Mouse (Mus musculus) megakaryocyte, embryonic 14.5 days (primary cell): ENCODE measurements around the gene Tmod2. TPM values are rescaled to one million over a fixed set of nuclear protein-coding genes. Genes with fewer than 3 reads are reported as not detected.
"Not testable (repeated sequence)": the region's sequence is repeated elsewhere in the genome, so short reads cannot be mapped to it uniquely, and the experiment has no call there.

ENCODE experiments used
- H3K27me3 ChIP-seq: replicated peaks from 2 replicates; pipeline ENCODE3; 2012; ENCODE audit warnings: inconsistent platforms
- H3K36me3 ChIP-seq: replicated peaks from 2 replicates; pipeline ENCODE3; 2012; ENCODE audit warnings: low read length, inconsistent platforms, mixed read lengths
- H3K4me1 ChIP-seq: 2 replicates; pipeline ENCODE4 v1.6.1; 2012; ENCODE audit warnings: inconsistent platforms
- H3K4me3 ChIP-seq: replicated peaks from 2 replicates; pipeline ENCODE3; 2012; ENCODE audit warnings: moderate library complexity, mild to moderate bottlenecking, inconsistent platforms
- H3K9me3 ChIP-seq: 2 replicates; pipeline ENCODE4 v1.6.1; 2012; ENCODE audit warnings: inconsistent platforms
- FLI1 ChIP-seq: IDR thresholded peaks from 2 replicates; pipeline ENCODE4 v1.6.1; 2012; ENCODE audit warnings: low read length, inconsistent platforms, mixed read lengths
- GATA1 ChIP-seq: IDR thresholded peaks from 3 replicates; pipeline ENCODE4 v1.6.1; 2012; ENCODE audit warnings: mixed read lengths, low read length, inconsistent platforms, borderline replicate concordance
- polyA plus RNA-seq: library from polyadenylated mRNA; stranded (reverse); fragments of >175 nt; gene quantifications from 2 replicates; pipeline ENCODE4 v1.2.3, GENCODE M21; 2012; ENCODE audit warnings: low replicate concordance; ENCODE audit not compliant: insufficient read depth

The Tmod2 gene
- polyA plus RNA-seq, 1 experiment: not detected

DNA sequence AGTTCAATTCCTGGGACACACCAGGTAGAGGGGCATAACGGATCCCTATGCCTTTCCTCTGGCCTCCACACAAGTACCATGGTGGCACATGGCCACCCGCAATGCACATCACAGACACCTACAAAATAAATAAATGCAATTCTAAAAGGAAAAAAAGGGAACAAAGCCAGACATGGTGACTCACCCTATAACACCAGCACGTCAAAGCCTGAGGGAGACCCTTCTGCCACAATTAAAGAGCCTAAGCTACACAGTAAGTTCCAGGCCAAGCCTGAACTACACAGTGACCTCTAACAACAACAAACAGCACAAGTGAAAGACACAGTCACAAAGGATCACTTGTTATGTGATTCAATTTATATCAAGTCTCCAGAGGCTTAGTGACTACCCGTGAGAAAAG lies 57.4 kb downstream of the Tmod2 start:
- peaks cover 31% of the 10 kb centered on the region for H3K36me3 ChIP-seq
- TF ChIP-seq FLI1: no peak
- TF ChIP-seq GATA1: no peak
- H3K4me1 ChIP-seq: peaks cover 82% of the 10 kb centered on the region
- H3K4me3 ChIP-seq: no peak overlapping the region
- no peaks in the 10 kb centered on the region for H3K27me3 ChIP-seq
- no peaks in the 10 kb centered on the region for H3K9me3 ChIP-seq

DNA sequence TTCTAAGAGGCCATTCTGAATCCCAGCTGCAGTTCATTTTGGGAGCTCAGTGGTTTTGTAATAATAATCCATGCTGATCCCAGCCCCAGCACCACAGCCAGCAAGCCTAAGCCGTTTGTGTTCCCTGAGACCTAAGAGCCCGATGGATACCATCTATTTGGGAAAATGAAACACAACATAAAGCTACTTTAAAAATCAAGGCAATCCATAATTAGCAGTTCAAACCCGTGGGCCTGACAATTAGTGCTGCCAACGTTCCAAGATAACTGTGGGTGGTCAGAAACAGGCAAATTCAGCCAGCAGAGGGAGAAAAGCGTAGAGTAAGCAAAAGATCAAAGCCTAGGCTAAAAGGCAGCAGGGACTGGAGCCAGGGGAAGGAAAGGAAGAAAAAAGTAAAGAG lies 59.8 kb downstream of the Tmod2 start:
- TF ChIP-seq FLI1: no peak
- no peak for TF ChIP-seq GATA1
- peaks cover 23% of the 10 kb centered on the region for H3K36me3 ChIP-seq
- peak overlapping the region; percentile 26 for H3K4me3 ChIP-seq
- H3K9me3 ChIP-seq: no peaks in the 10 kb centered on the region
- no peaks in the 10 kb centered on the region for H3K27me3 ChIP-seq
- peaks cover 88% of the 10 kb centered on the region for H3K4me1 ChIP-seq

DNA sequence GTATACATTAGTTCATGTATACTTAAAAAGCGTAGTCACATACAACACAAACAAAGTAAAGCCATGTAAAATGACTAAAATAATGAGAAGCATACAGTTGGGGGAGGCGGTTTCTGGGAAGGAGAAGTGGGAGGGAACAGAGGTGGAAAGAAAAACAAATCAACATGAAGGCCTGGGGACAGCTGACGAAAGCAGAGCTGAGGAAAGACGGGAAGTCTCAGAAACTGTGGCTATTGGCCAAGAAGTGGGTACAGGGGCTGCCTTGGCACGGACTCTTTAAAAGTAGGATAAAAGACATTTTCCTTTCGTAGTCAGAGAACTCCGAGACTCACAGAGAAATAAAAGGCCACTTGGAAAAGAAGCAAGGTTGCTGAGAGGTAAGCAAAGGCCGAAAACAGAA lies 62.1 kb downstream of the Tmod2 start:
- H3K4me3 ChIP-seq: no peak overlapping the region
- H3K9me3 ChIP-seq: no peaks in the 10 kb centered on the region
- peaks cover 96% of the 10 kb centered on the region for H3K4me1 ChIP-seq

DNA sequence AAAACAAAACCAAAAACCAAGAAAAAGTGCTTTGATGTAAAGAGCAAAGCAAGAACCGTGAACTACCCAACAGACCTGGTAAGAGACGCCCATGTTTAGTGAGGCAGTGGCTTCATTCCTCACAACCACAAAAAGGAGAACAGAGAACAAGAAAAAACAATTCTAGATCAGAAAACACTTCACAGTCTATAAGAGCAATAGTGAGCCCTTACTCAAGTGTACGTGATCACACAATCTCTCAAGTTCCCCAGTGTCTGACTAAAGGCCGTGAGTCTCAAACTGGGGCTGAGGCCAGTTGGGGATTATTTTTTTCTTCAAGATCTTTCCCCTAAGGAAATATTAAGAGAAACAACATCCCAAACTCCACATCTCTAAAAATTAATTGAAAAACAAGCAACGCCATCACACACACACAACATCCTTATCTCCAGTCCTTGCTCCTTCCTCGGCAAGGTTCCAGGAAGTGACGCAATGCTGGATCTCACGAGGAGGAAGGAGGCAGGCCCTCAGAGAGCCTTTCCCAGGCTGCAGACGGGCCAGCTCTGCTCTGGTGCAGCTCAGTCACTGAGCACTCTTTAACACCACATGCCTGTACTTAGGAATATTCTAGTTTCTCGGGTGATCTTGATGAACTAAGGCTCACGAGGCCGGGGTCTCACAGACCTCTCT lies 64.1 kb downstream of the Tmod2 start:
- Histone ChIP-seq H3K4me1 (peaks cover 95% of the 10 kb centered on the region), H3K4me3 (peak overlapping the region; percentile 87), H3K9me3 (no peaks in the 10 kb centered on the region), H3K27me3 (no peaks in the 10 kb centered on the region), H3K36me3 (peaks cover 18% of the 10 kb centered on the region)
- no peak for TF ChIP-seq FLI1
- TF ChIP-seq GATA1: peak; percentile 79; the same call in 1 of the 3 replicates

More for the DNA sequence above, 62.1 kb downstream of the Tmod2 start:
- H3K36me3 ChIP-seq: peaks cover 23% of the 10 kb centered on the region
- TF ChIP-seq GATA1: no peak
- TF ChIP-seq FLI1: no peak
- no peaks in the 10 kb centered on the region for H3K27me3 ChIP-seq

DNA sequence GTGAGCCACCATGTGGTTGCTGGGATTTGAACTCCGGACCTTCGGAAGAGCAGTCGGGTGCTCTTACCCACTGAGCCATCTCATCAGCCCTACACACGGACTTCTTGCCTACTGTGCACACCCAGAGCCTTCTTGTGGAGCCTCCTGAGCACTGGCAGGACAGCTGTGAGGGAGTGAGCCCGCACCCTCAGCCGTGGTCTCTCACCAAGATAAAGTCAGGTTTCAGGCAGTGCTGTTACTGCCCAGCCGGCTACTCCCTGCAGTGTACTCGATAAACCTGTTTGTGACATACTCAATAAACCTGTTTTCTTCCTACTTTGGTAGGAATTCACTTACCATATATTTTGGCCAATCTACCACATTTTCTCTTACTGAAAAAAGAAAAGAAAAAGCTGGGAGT lies 65.6 kb downstream of the Tmod2 start:
- TF ChIP-seq GATA1 (no peak), FLI1 (no peak)
- H3K4me1 ChIP-seq: peaks cover 95% of the 10 kb centered on the region
- no peaks in the 10 kb centered on the region for H3K9me3 ChIP-seq
- peak overlapping the region; percentile 38 for H3K4me3 ChIP-seq
- peaks cover 15% of the 10 kb centered on the region for H3K36me3 ChIP-seq
- no peaks in the 10 kb centered on the region for H3K27me3 ChIP-seq

DNA sequence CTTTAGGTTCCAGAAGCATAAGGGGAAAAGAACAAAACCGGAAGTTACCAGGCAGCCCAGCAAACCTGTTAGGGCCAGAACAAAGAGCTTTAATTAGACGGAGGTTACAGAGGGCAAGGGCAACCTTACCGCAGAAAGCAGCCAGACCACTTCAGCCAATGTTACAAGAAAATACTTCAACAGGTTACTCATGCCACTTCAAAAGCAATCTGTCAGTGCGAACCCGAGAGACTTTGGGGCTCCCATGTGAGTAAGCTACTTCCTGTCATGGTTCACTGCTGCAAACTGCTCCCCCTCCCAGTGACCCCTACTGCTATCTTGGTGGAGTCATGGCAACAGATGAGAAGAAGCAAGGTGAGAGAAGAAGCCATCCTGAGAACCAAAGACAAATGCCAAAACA lies 69.6 kb downstream of the Tmod2 start:
- H3K27me3 ChIP-seq: no peaks in the 10 kb centered on the region
- peaks cover 22% of the 10 kb centered on the region for H3K36me3 ChIP-seq
- peaks cover 89% of the 10 kb centered on the region for H3K4me1 ChIP-seq
- peak overlapping the region; percentile 54 for H3K4me3 ChIP-seq
- no peaks in the 10 kb centered on the region for H3K9me3 ChIP-seq
- TF ChIP-seq FLI1: no peak
- TF ChIP-seq GATA1: no peak

DNA sequence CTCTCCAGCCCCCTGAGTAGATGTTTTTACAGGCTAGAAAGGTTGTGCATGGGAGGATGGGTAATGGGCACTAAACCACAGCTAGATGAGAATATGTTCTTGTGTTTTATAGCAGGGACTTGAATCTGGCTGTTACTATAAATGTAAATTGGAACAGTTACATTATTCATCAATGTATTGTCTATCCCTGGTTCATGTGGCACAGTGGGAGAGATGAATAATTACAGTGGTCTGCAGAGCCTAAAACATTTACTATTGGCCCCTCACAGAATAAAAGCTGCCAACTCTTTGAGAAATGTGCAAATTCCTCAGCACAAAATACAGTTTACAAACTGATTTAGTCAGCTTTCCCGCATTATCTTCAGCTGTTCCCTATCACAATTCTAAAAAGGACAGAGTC lies 74.7 kb downstream of the Tmod2 start:
- Histone ChIP-seq H3K9me3 (no peaks in the 10 kb centered on the region), H3K4me3 (no peak overlapping the region), H3K4me1 (peaks cover 62% of the 10 kb centered on the region), H3K36me3 (peaks cover 51% of the 10 kb centered on the region), H3K27me3 (no peaks in the 10 kb centered on the region)
- no peak for TF ChIP-seq FLI1
- no peak for TF ChIP-seq GATA1

DNA sequence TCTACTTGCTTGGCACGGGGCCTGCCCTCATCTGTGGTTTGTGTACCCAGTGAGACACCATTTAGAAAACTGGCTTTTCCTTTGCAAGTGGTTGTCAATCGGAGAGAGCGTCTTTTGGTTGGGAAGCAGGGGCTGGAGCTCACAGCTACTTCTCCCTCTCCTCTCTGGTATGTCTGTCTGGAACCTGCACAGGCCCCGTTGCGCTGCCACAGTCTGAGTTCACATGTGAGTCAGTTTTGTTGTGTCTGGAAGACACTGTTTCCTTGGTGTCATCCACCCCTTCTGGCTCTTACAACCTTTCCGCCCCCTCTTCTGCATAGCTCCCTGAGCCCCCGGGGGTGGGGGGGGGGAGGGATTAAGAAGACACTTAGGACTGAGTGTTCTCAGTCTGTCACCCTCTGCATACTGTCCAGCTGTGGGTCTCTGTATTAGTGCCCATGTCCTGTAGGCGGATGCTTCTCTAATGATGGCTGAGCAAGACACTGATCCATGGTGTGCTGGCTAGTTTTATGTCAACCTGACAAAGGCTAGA lies 76.6 kb downstream of the Tmod2 start:
- H3K4me3 ChIP-seq: no peak overlapping the region
- H3K4me1 ChIP-seq: peaks cover 58% of the 10 kb centered on the region
- no peaks in the 10 kb centered on the region for H3K9me3 ChIP-seq
- no peaks in the 10 kb centered on the region for H3K27me3 ChIP-seq
- no peak for TF ChIP-seq GATA1
- no peak for TF ChIP-seq FLI1
- H3K36me3 ChIP-seq: peaks cover 68% of the 10 kb centered on the region

DNA sequence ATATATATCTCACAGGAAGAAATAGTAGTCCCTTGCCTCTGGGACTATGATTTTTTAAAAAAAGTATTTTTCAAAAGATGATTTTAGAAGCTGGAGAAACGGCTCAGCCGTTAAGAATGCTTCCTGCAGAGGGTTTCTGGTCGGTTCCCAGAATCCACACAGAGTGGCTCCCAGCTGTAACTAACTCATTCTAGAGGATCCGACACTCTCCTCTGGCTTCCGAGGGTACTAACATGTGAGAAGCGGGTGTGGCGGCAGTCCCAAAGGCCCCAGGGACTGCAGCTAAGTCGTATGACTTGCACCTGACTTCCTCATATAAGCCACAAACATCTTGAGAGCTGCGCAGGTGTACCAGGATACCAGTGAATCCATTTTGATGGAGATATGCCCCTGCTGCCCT lies 78.1 kb downstream of the Tmod2 start:
- peaks cover 60% of the 10 kb centered on the region for H3K4me1 ChIP-seq
- H3K27me3 ChIP-seq, H3K9me3 ChIP-seq, H3K4me3 ChIP-seq: not testable (repeated sequence)
- peaks cover 80% of the 10 kb centered on the region for H3K36me3 ChIP-seq

DNA sequence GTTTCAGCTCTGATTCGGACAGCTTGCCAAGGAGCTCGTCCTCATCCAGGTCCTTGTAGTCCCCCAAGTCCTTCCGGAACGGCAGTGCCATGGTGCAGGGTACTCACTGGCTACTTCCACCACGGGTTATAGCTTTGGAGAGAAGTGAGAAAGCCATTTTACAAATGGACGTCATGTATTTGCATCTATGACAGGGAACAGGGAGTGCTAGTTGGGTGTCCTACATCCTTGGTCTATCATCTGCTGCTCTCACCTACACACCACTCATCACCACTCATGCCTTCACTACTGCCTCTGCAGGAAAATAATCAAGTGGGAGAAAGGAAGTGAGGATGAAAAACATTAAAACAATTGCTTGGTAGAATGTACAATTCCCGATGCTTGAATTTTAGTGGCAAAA lies 78.7 kb downstream of the Tmod2 start:
- Histone ChIP-seq H3K4me3 (no peak overlapping the region), H3K9me3 (no peaks in the 10 kb centered on the region), H3K4me1 (peaks cover 60% of the 10 kb centered on the region), H3K27me3 (no peaks in the 10 kb centered on the region), H3K36me3 (peaks cover 85% of the 10 kb centered on the region)
- TF ChIP-seq GATA1 (no peak), FLI1 (no peak)
